Mouse (Mus musculus) lung, embryonic 15.5 days (tissue): ENCODE results near the gene Defb20. TPM values are rescaled to one million over a fixed set of nuclear protein-coding genes. Genes with fewer than 3 reads are reported as not detected.
"Not testable (repeated sequence)": the region's sequence is repeated elsewhere in the genome, so short reads cannot be mapped to it uniquely, and the experiment has no call there.

Experiments used
- ATAC-seq: fragments of 200-750 bp; cut with Nextera tagmentation; 2 replicates; pipeline ENCODE4 v1.8.0; 2017; ENCODE audit warnings: moderate number of reproducible peaks, borderline replicate concordance; ENCODE audit not compliant: low FRiP score, low TSS enrichment; ENCODE audit errors: extremely low read depth
- H3K27ac ChIP-seq: fragments of 300-500 bp; sonication (generic); 2 replicates; pipeline ENCODE4 v1.5.1; 2015; ENCODE audit warnings: moderate library complexity, mild to moderate bottlenecking, inconsistent platforms
- H3K27me3 ChIP-seq: fragments of 300-500 bp; sonication (generic); 2 replicates; pipeline ENCODE4 v1.6.1; 2015; ENCODE audit warnings: inconsistent platforms
- H3K36me3 ChIP-seq: fragments of 300-500 bp; sonication (generic); 2 replicates; pipeline ENCODE4 v1.6.1; 2015; ENCODE audit warnings: inconsistent platforms
- H3K4me1 ChIP-seq: fragments of 300-500 bp; sonication (generic); 2 replicates; pipeline ENCODE4 v1.6.1; 2015; ENCODE audit warnings: inconsistent platforms
- H3K4me2 ChIP-seq: fragments of 300-500 bp; sonication (generic); 2 replicates; pipeline ENCODE4 v1.6.1; 2015; ENCODE audit warnings: inconsistent platforms, mild to moderate bottlenecking, moderate library complexity
- H3K4me3 ChIP-seq: fragments of 300-500 bp; sonication (generic); 2 replicates; pipeline ENCODE4 v1.5.1; 2015; ENCODE audit warnings: mild to moderate bottlenecking, inconsistent platforms
- H3K9ac ChIP-seq: fragments of 300-500 bp; sonication (generic); 2 replicates; pipeline ENCODE4 v1.6.1; 2015; ENCODE audit warnings: inconsistent platforms
- H3K9me3 ChIP-seq: fragments of 300-500 bp; sonication (generic); 2 replicates; pipeline ENCODE4 v1.6.1; 2016; ENCODE audit warnings: inconsistent platforms
- WGBS: fragments of 180-500 bp; shearing (Covaris S2); methylation state at CpG from one replicate; pipeline ENCODE4 v1.1.7; 2015; 5-methylcytosine and 5-hydroxymethylcytosine counted together
- polyA plus RNA-seq: library from polyadenylated mRNA; unstranded; fragments of >200 nt; fragmentation: Nextera tagmentation; extraction: Ambion mirVana; gene quantifications from 2 replicates; pipeline ENCODE4 v1.2.1, GENCODE M21; 2015

The Defb20 gene
- not detected in 2 replicates for polyA plus RNA-seq

DNA sequence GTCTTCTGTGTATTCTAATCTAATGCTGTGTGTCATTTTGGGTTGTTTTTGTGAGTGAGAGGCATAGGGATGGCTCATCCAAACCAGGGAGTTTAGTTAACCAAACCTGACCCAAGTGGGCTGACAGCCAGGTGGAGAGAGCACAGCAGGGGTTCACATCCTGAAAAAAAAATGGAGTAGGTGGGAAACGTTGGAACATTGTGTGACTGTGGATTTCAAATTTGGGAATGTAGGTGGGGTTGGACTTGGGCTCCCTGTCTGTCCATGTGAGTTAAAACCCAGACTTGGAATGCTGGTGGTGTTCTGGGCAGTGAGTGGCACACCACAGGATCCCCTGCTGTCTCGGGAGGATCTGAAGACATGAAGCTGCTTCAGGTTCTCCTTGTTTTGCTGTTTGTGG, at the start of gene Defb20:
Defb20 (plus strand) TSS at position 301 of the 400 bp plus-strand sequence.
- no peak within 1 kb of the TSS for H3K27ac ChIP-seq
- H3K4me2 ChIP-seq, result no peak within 1 kb of the TSS
- no peaks in the 10 kb centered on the region for H3K9me3 ChIP-seq
- no peaks in the 10 kb centered on the region for H3K36me3 ChIP-seq
- H3K9ac ChIP-seq, result no peak within 1 kb of the TSS
- no peaks in the 10 kb centered on the region for H3K4me1 ChIP-seq
- ATAC-seq, result no peak
- H3K4me3 ChIP-seq, result no peak within 1 kb of the TSS
- 60% methylated on average over 2 of the region's 2 CpGs for WGBS
- H3K27me3 ChIP-seq, result no peaks in the 10 kb centered on the region

GRCm38 (mm10) chr2:152427493-152427892, 49.4 kb upstream of the Defb20 start:
- H3K36me3 ChIP-seq, result no peaks in the 10 kb centered on the region
- no peaks in the 10 kb centered on the region for H3K9me3 ChIP-seq
- WGBS, result 4% methylated on average over 12 of the region's 12 CpGs
- H3K27me3 ChIP-seq, result no peaks in the 10 kb centered on the region
- peaks cover 11% of the 10 kb centered on the region for H3K4me1 ChIP-seq
- no peak overlapping the region; the same call in 1 of the 2 replicates for H3K4me3 ChIP-seq
- no peak for ATAC-seq
- H3K27ac ChIP-seq, result no peak overlapping the region
- no peak overlapping the region for H3K9ac ChIP-seq
- peak overlapping the region; percentile 43 for H3K4me2 ChIP-seq

GRCm38 (mm10) chr2:152428481-152428880, 48.4 kb upstream of the Defb20 start:
- not testable (repeated sequence) for H3K4me3 ChIP-seq, H3K9me3 ChIP-seq, H3K27ac ChIP-seq, H3K4me2 ChIP-seq, ATAC-seq, H3K36me3 ChIP-seq, H3K9ac ChIP-seq, H3K27me3 ChIP-seq
- H3K4me1 ChIP-seq, result peaks cover 11% of the 10 kb centered on the region
- WGBS, result 83% methylated on average over 2 of the region's 2 CpGs

DNA sequence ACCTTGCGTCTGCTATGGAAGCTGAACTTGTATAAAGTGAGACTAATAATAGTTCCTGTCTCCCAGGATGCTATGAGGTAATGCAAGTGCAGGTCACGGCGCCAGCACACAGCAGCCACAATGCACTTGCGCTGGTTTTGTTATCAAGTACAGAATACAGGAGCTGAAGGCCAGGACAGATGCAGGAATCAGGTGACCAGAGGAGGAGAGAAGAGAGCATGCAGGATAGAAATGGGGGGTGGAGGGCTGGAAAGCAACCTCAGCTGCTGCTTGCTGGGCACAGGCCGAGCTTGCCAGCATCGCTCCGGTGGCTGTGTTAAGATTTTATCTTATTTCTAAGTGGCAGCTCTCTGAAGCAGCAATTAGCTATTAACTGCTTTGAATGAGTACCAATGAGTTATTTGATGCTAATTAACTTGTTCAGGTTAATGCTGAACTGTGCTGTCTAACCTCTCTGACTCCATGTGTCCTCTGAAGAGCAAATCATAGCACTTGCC, 40.4 kb upstream of the Defb20 start:
- Histone ChIP-seq H3K4me2 (no peak overlapping the region), H3K9me3 (no peaks in the 10 kb centered on the region), H3K4me3 (no peak overlapping the region), H3K9ac (no peak overlapping the region), H3K36me3 (no peaks in the 10 kb centered on the region), H3K27ac (no peak overlapping the region), H3K27me3 (no peaks in the 10 kb centered on the region), H3K4me1 (peaks cover 10% of the 10 kb centered on the region; the same call in 1 of the 2 replicates)
- no peak for ATAC-seq
- WGBS, result 78% methylated on average over 7 of the region's 7 CpGs

DNA sequence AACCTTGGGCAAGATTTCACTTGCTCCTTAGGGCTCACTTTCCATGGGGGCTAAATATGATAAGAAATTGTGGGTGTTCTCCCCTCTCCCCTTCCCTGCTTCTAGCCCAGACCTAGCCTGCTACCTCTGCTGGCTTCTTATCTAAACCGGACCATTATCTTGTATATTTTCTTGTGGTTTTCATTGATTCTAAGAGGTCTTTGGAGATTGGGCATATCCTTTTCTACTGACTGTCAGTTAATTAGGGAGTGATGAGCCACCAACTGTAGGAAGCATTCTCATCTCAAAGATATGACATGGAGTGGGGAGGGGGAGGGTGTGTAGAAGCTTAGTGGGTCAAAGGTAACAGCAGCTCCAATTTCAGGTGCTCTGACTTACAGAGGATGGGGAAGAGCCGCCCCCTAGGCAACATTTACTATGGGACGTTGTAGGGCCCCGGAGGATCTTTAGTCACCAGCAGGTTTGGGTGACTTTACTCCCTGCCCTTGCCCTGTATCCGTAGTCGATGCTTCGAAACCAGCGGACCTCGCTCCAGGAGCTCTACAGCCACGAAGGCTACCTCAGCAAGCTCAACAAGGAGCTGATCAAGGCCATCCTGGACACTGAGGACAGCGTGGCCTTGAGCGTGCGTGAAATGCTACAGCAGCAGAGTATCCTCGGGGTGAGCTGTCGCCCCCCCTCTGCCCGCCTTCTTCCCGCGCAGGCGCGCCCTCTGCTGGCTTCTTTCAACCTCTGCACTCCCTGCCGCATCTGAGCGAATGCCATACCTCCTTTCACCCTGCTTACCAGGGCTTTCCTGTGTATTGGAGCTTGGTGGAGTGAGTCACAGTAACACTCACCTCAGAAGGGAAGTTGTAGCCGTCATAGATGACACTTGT, 39.6 kb upstream of the Defb20 start:
- Histone ChIP-seq H3K27ac (no peak overlapping the region), H3K36me3 (no peaks in the 10 kb centered on the region), H3K4me1 (peaks cover 10% of the 10 kb centered on the region; the same call in 1 of the 2 replicates), H3K4me2 (peak overlapping the region; percentile 73), H3K9ac (peak overlapping the region; percentile 33; the same call in 1 of the 2 replicates), H3K27me3 (no peaks in the 10 kb centered on the region), H3K9me3 (no peaks in the 10 kb centered on the region), H3K4me3 (peak overlapping the region; percentile 29)
- ATAC-seq, result peak; percentile 81; the same call in 1 of the 2 replicates
- whole genome bisulfite sequencing, result 3% methylated on average over 23 of the region's 23 CpGs

DNA sequence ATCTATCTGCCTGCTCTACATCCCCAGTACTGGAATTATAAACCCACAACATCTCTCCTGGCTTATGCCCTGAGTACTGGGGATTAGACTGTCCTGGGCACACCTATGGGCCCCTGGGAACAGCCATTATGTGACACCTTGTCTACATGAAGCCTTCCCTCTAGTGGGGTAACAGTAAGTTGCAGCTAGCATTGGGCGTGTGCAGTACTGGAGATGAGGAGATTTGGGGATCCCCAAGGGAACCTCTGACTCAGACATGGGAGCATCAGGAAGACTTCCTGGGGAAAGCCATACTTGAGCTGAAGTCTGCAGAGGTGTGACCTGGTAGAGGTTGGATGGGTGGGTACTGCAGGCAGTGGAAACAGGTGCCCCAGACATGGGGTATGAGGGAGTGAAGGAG, 37.9 kb upstream of the Defb20 start:
- ATAC-seq, result no peak
- no peak overlapping the region for H3K4me2 ChIP-seq
- no peaks in the 10 kb centered on the region for H3K9me3 ChIP-seq
- H3K4me3 ChIP-seq, result no peak overlapping the region
- no peaks in the 10 kb centered on the region for H3K27me3 ChIP-seq
- H3K36me3 ChIP-seq, result no peaks in the 10 kb centered on the region
- H3K4me1 ChIP-seq, result peaks cover 10% of the 10 kb centered on the region; the same call in 1 of the 2 replicates
- peak overlapping the region; percentile 46; the same call in 1 of the 2 replicates for H3K27ac ChIP-seq
- H3K9ac ChIP-seq, result no peak overlapping the region
- 64% methylated on average over 1 of the region's 1 CpGs for WGBS

DNA sequence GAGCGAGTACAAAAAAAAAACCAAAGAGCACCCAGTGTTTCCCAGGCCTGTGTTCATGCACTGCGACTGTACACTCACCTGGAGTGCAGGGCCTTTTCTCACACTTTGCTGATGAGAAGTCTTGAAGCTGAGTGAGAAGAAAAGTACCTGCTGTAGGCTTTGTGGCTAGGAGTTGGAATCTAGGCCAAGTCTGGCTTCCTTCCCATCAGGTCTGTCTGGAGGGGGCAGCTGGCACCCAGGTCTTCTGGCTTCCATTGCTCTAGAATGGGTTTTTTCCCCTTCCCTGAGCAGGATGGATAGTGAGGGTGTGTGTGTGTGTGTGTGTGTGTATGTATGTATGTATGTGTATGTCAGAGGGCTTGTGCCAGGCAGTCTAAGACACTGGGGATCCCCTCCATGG, 37.0 kb upstream of the Defb20 start:
- H3K4me1 ChIP-seq, result peaks cover 10% of the 10 kb centered on the region; the same call in 1 of the 2 replicates
- no peak for ATAC-seq
- peak overlapping the region; percentile 46 for H3K27ac ChIP-seq
- 57% methylated on average over 2 of the region's 2 CpGs for WGBS
- H3K9ac ChIP-seq, result 0 out of 2 replicates have a peak overlapping the region, but pooled peaks have one; percentile 3
- H3K9me3 ChIP-seq, result no peaks in the 10 kb centered on the region
- no peak overlapping the region for H3K4me2 ChIP-seq
- H3K36me3 ChIP-seq, result no peaks in the 10 kb centered on the region
- no peak overlapping the region for H3K4me3 ChIP-seq
- no peaks in the 10 kb centered on the region for H3K27me3 ChIP-seq

DNA sequence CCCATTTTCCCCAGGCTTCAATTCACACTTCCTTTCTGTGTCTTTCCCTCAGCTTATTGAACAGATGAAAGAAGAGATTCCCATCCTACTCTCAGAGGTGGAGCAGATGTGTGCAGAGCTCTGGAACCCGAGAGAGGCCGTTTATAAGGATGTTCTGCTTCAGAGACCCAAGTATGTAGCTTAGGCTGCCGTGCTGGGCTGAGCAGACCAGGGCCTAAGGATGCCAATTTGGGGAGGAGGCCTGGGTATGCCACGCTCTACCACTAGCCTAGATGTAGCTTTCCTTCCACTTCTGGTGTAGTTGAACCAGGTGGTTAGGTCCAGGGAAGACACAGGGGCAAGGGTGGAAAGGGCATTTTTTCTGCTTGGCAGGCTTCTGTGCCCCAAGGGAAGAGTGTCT, 34.5 kb upstream of the Defb20 start:
- 72% methylated on average over 4 of the region's 4 CpGs for WGBS
- Histone ChIP-seq H3K27me3 (no peaks in the 10 kb centered on the region), H3K27ac (no peak overlapping the region), H3K36me3 (no peaks in the 10 kb centered on the region), H3K9ac (no peak overlapping the region), H3K9me3 (no peaks in the 10 kb centered on the region), H3K4me3 (no peak overlapping the region), H3K4me2 (no peak overlapping the region), H3K4me1 (peaks cover 7% of the 10 kb centered on the region; the same call in 1 of the 2 replicates)
- ATAC-seq, result no peak

DNA sequence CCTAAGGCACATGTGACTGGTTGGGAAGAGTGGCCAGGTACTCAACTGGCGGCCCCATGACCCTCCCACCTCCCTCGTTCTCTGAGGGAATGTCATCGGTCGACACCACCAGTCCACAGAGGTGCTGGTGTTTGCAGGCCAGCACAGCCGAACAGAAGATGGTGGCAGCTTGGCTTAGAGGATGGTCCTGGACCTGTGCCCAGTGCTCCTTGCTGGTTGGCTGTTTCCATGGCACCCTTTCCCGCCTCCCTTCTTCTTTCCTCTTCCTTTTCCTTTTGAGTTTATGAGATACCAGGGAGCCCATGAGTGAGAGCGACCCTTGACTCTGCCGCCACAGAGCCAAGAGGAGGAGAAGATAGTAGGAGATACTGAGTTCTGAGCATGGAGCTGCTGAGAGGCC, 33.6 kb upstream of the Defb20 start:
- Histone ChIP-seq H3K9me3 (no peaks in the 10 kb centered on the region), H3K27ac (no peak overlapping the region), H3K36me3 (no peaks in the 10 kb centered on the region), H3K27me3 (no peaks in the 10 kb centered on the region), H3K9ac (no peak overlapping the region), H3K4me3 (no peak overlapping the region), H3K4me1 (no peaks in the 10 kb centered on the region), H3K4me2 (no peak overlapping the region)
- ATAC-seq, result no peak
- WGBS, result 76% methylated on average over 8 of the region's 8 CpGs

DNA sequence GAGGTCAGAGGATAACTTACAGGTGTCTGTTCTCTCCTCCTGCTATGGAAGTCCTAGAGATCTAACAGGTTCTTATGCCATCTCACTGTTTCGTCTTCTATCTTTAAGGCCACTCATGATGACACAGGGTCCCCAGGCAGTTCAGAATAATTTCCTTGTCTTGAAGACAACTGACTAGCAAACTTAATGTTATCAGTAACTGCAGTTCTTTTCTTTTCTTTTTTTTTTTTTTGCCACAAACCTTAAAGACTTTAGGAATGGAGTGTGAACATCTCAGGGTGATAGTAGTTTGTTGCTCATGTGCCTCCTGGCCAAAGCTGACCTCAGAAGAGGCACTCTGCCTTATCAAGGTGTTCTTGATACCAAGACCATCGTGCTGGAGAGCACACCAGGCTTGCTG, 30.2 kb upstream of the Defb20 start:
- Histone ChIP-seq H3K27ac (no peak overlapping the region), H3K4me3 (no peak overlapping the region), H3K4me1 (no peaks in the 10 kb centered on the region), H3K9me3 (no peaks in the 10 kb centered on the region), H3K4me2 (no peak overlapping the region), H3K27me3 (no peaks in the 10 kb centered on the region), H3K36me3 (no peaks in the 10 kb centered on the region), H3K9ac (no peak overlapping the region)
- WGBS, result 45% methylated on average over 2 of the region's 2 CpGs
- ATAC-seq, result no peak

GRCm38 (mm10) chr2:152447461-152447860, 29.4 kb upstream of the Defb20 start:
- H3K4me2 ChIP-seq, result no peak overlapping the region
- H3K4me1 ChIP-seq, result no peaks in the 10 kb centered on the region
- no peaks in the 10 kb centered on the region for H3K9me3 ChIP-seq
- no peaks in the 10 kb centered on the region for H3K27me3 ChIP-seq
- WGBS, result 17% methylated on average over 5 of the region's 5 CpGs
- no peak overlapping the region for H3K4me3 ChIP-seq
- no peak for ATAC-seq
- no peak overlapping the region for H3K9ac ChIP-seq
- H3K36me3 ChIP-seq, result no peaks in the 10 kb centered on the region
- H3K27ac ChIP-seq, result no peak overlapping the region

DNA sequence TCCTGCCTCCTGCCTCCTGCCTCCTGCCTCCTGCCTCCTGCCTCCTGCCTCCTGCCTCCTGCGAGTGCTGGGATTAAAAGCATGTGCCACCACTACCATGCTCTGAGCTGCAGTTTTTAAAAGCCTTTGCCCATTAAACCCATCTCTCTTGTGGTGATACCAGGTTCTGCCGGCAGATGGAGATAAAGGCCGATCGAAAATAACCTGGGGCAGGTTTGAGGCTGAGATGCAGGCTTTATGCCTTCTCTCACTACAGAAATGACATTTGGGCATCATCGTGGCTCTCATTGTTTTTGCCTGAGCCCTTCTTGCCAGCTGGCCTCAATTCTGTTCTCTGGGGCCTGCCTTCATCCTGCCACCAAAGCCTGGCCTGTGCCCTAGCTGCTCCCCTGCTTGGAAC, 26.6 kb upstream of the Defb20 start:
- H3K4me1 ChIP-seq, result no peaks in the 10 kb centered on the region
- no peak overlapping the region for H3K4me2 ChIP-seq
- H3K36me3 ChIP-seq, result no peaks in the 10 kb centered on the region
- H3K9ac ChIP-seq, result no peak overlapping the region
- H3K9me3 ChIP-seq, result no peaks in the 10 kb centered on the region
- 3% methylated on average over 5 of the region's 5 CpGs for WGBS
- no peak for ATAC-seq
- H3K27ac ChIP-seq, result no peak overlapping the region
- no peak overlapping the region for H3K4me3 ChIP-seq
- no peaks in the 10 kb centered on the region for H3K27me3 ChIP-seq
